Mouse (Mus musculus) ES-E14 (cell line): ENCODE results near the gene Snx4. TPM values are rescaled to one million over a fixed set of nuclear protein-coding genes. Genes with fewer than 3 reads are reported as not detected.

Experiments used
- DNase-seq: peaks from one replicate; pipeline ENCODE4 v3.0.0-alpha.2; 2013; ENCODE audit warnings: low read depth, low spot score
- H3K27ac ChIP-seq: 2 replicates; pipeline ENCODE4 v1.5.1; 2012; ENCODE audit warnings: low read depth, mild to moderate bottlenecking, low read length, moderate library complexity, mixed read lengths; ENCODE audit not compliant: poor library complexity, insufficient read depth, severe bottlenecking
- H3K36me3 ChIP-seq: 2 replicates; pipeline ENCODE4 v1.6.1; 2012; ENCODE audit warnings: mild to moderate bottlenecking, low read length, moderate library complexity, mixed read lengths; ENCODE audit not compliant: control insufficient read depth, poor library complexity, insufficient read depth, severe bottlenecking
- H3K4me1 ChIP-seq, 2 experiments: fragments of 150-350 bp in 1 of 2; sonication (generic) in 1 of 2; 2 replicates each; pipeline ENCODE4 v1.6.1; 2012; ENCODE audit warnings: low read length in 2 of 2, mild to moderate bottlenecking in 1 of 2, mixed read lengths in 1 of 2; ENCODE audit not compliant: control insufficient read depth in 2 of 2, insufficient read depth in 2 of 2, poor library complexity in 1 of 2
- H3K4me3 ChIP-seq, 2 experiments: fragments of 150-350 bp in 1 of 2; sonication (generic) in 1 of 2; 2 replicates each; pipeline ENCODE4 v1.5.1; 2012; ENCODE audit warnings: low read length in 2 of 2, low read depth in 1 of 2, mild to moderate bottlenecking in 1 of 2, mixed read lengths in 1 of 2; ENCODE audit not compliant: insufficient read depth in 1 of 2, poor library complexity in 1 of 2, severe bottlenecking in 1 of 2
- H3K9ac ChIP-seq: 2 replicates; pipeline ENCODE4 v1.6.1; 2012; ENCODE audit warnings: low read depth, mild to moderate bottlenecking, low read length, mixed read lengths; ENCODE audit not compliant: poor library complexity, insufficient read depth, severe bottlenecking
- H3K9me3 ChIP-seq: fragments of 150-350 bp; sonication (generic); 2 replicates; pipeline ENCODE4 v1.6.1; 2012; ENCODE audit warnings: low read depth, mild to moderate bottlenecking, low read length; ENCODE audit not compliant: control insufficient read depth, insufficient read depth
- CHD2 ChIP-seq: IDR thresholded peaks from 2 replicates; pipeline ENCODE4 v1.6.1; 2014; ENCODE audit warnings: mild to moderate bottlenecking, low read depth, low read length, inconsistent platforms
- HCFC1 ChIP-seq: IDR thresholded peaks from 2 replicates; pipeline ENCODE4 v1.6.1; 2012; ENCODE audit warnings: low read length, inconsistent platforms, borderline replicate concordance; ENCODE audit not compliant: insufficient read depth
- MAFK ChIP-seq: IDR thresholded peaks from 2 replicates; pipeline ENCODE4 v1.6.1; 2014; ENCODE audit warnings: mild to moderate bottlenecking, low read depth, low read length, inconsistent platforms; ENCODE audit not compliant: insufficient read depth
- ZC3H11A ChIP-seq: IDR thresholded peaks from 2 replicates; pipeline ENCODE4 v1.6.1; 2012; ENCODE audit warnings: low read depth, mild to moderate bottlenecking, inconsistent platforms, low read length, borderline replicate concordance
- ZNF384 ChIP-seq: IDR thresholded peaks from 2 replicates; pipeline ENCODE4 v1.6.1; 2012; ENCODE audit warnings: low read depth, low read length, inconsistent platforms
- in situ Hi-C, 2 experiments: fragments of 600-800 bp; cut with MboI; formaldehyde crosslinking; loops; one replicate each; pipeline ENCODE4 v1.15.1; 2025; ENCODE audit warnings: low sequenced_read_pairs in 2 of 2, inconsistent platforms in 1 of 2; ENCODE audit not compliant: unreplicated experiment in 2 of 2
- total RNA-seq: library from RNA; depleted of rRNA; stranded (reverse); fragments of 300-350 nt; gene quantifications from 2 replicates; pipeline ENCODE4 v1.2.3, GENCODE M21; 2012

Snx4 gene
- total RNA-seq, 1 experiment = 54.9 TPM

- Histone ChIP-seq H3K27ac (no peak overlapping the region), H3K4me3 (no peak overlapping the region), H3K4me1 (peaks cover 0 to 7% of the 10 kb centered on the region in 2 experiments; a peak in 1 of 4 replicates), H3K36me3 (no peaks in the 10 kb centered on the region), H3K9me3 (no peaks in the 10 kb centered on the region), H3K9ac (no peak overlapping the region)
- in situ Hi-C loops = no loop called here
- no peak for DNase-seq
- no peak for TF ChIP-seq HCFC1
- TF ChIP-seq ZC3H11A = no peak
- no peak for TF ChIP-seq CHD2
- TF ChIP-seq MAFK = no peak
- TF ChIP-seq ZNF384 = no peak
Measured at GRCm38 (mm10) chr16:33342356-33342755, 91.1 kb downstream of the Snx4 start.

- in situ Hi-C loops = no loop called here
Measured at GRCm38 (mm10) chr16:33343106-33343505, 91.9 kb downstream of the Snx4 start.

GRCm38 (mm10) chr16:33343601-33344000 is 92.4 kb downstream of the Snx4 start:
- no peaks in the 10 kb centered on the region for H3K9me3 ChIP-seq
- no peak for TF ChIP-seq CHD2
- TF ChIP-seq ZC3H11A = no peak
- TF ChIP-seq HCFC1 = no peak
- no peak for TF ChIP-seq MAFK
- TF ChIP-seq ZNF384 = no peak
- H3K36me3 ChIP-seq = no peaks in the 10 kb centered on the region
- in situ Hi-C loops = no loop called here
- H3K4me1 ChIP-seq = peaks cover 0 to 2% of the 10 kb centered on the region in 2 experiments; a peak in 1 of 4 replicates
- H3K4me3 ChIP-seq = no peak overlapping the region
- H3K9ac ChIP-seq = no peak overlapping the region
- H3K27ac ChIP-seq = no peak overlapping the region
- DNase-seq = no peak

More at GRCm38 (mm10) chr16:33343106-33343505, 91.9 kb downstream of the Snx4 start:
- no peaks in the 10 kb centered on the region for H3K36me3 ChIP-seq
- no peak overlapping the region for H3K9ac ChIP-seq
- H3K9me3 ChIP-seq = no peaks in the 10 kb centered on the region
- no peak overlapping the region for H3K27ac ChIP-seq
- peaks cover 0 to 2% of the 10 kb centered on the region in 2 experiments; a peak in 1 of 4 replicates for H3K4me1 ChIP-seq
- TF ChIP-seq ZNF384 (no peak), ZC3H11A (no peak), MAFK (no peak), HCFC1 (no peak), CHD2 (no peak)
- H3K4me3 ChIP-seq = no peak overlapping the region
- no peak for DNase-seq

- Histone ChIP-seq H3K4me3 (no peak overlapping the region), H3K4me1 (peaks cover 0 to 2% of the 10 kb centered on the region in 2 experiments; a peak in 1 of 4 replicates), H3K27ac (no peak overlapping the region), H3K9me3 (no peaks in the 10 kb centered on the region), H3K36me3 (no peaks in the 10 kb centered on the region), H3K9ac (no peak overlapping the region)
- TF ChIP-seq HCFC1 = no peak
- in situ Hi-C loops = no loop called here
- DNase-seq = no peak
Measured at GRCm38 (mm10) chr16:33344379-33344778, 93.1 kb downstream of the Snx4 start.

GRCm38 (mm10) chr16:33344875-33345274 is 93.6 kb downstream of the Snx4 start:
- no peak for DNase-seq
- no peaks in the 10 kb centered on the region for H3K36me3 ChIP-seq
- in situ Hi-C loops = no loop called here
- no peak overlapping the region for H3K9ac ChIP-seq
- no peak for TF ChIP-seq ZC3H11A
- TF ChIP-seq ZNF384 = no peak
- TF ChIP-seq MAFK = no peak
- TF ChIP-seq CHD2 = no peak
- TF ChIP-seq HCFC1 = no peak
- peaks cover 0 to 2% of the 10 kb centered on the region in 2 experiments; a peak in 1 of 4 replicates for H3K4me1 ChIP-seq
- no peak overlapping the region for H3K27ac ChIP-seq
- no peaks in the 10 kb centered on the region for H3K9me3 ChIP-seq
- H3K4me3 ChIP-seq = no peak overlapping the region
